Mouse (Mus musculus) regulatory T cell (primary cell): Measurements from ENCODE around the gene Oxsr1.
"Not testable (repeated sequence)": the region's sequence is repeated elsewhere in the genome, so short reads cannot be mapped to it uniquely, and the experiment has no call there.

Source experiments
- in situ Hi-C: fragments of 300-600 bp; cut with MboI, MseI; formaldehyde crosslinking; loops from one replicate; pipeline ENCODE4 v1.15.1; 2025; ENCODE audit warnings: high pct_unique_total_duplicates

Oxsr1 gene

DNA sequence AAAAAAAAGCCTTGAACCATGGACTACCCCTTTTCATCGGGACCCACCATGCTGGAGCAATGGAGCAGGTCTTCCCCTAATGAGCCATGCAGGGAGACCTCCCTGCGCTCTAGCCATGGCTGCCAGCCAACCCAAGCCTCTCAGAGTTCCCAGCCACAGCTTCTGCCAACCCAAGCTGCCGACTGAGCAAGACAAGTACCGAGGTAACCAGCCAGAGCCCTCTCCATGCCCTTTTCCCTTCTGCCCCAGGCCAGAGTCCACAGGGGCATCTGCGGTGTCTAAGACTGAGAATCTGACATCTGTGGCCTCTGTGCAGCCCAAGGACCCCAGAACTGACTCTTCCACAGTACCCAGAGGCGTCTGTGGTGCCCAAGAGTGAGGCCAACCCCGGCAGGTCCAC, 45.9 kb downstream of the Oxsr1 start:
- in situ Hi-C loops = no loop called here

DNA sequence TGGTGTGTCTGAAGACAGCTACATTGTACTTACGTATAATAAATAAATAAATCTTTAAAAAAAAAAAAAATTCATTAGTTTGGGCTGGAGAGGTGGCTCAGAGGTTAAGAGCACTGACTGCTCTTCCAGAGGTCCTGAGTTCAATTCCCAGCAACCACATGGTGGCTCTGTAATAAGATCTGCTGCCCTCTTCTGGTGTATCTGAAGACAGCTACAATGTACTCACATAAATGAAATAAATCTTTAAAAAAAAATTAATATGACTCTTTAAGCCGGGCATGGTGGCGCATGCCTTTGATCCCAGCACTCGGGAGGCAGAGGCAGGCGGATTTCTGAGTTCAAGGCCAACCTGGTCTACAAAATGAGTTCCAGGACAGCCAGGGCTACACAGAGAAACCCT, 47.4 kb downstream of the Oxsr1 start:
- in situ Hi-C loops = not testable (repeated sequence)

GRCm38 (mm10) chr9:119271496-119271895, 50.7 kb downstream of the Oxsr1 start:
- in situ Hi-C loops = no loop called here

DNA sequence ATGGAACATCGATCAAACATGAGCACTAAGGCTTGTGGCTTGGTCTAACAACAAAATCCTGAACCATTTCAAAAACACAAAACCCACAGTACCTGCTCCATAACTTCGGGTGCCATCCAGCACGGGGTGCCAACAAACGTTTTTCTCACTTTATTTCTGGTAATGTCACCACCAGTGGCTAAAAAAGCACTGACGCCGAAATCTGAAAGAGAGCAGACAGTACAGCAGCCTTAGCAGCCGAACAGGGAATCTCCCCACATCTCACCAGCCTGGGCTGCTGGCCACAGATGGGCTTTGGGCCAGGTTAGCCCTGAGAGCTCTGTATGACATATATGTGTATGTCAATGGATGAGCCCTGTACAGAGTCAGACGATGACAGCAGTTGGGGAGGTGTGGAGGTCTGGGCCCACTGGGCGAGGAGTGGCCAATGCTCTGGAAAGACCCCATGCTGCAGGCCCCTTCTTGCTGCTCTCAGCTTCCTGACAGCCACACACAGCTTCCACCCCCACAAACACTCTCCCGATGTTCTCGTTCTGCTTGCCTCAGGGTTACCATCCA, 53.6 kb downstream of the Oxsr1 start:
- in situ Hi-C loops = no loop called here

DNA sequence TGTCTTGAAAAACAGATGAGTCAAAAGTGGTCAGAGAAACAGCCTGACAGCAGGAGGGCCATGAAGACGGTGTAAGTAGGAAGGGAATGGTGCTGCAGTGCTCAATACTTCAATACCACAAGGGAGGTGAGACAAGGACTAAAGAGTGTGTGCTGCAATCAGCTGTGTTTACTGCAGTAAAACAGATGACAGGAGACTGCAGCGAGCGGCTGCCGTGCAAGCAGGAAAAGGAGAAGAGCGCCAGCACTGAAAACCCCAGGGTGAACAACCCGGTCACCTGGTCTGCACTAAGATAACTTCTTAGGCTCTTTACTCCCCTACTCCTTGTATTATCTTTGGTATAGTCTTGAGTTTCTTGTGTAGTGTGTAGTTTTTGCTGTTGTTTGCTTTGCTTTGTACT, 54.1 kb downstream of the Oxsr1 start:
- in situ Hi-C loops = no loop called here

- in situ Hi-C loops = not testable (repeated sequence)
Observed at GRCm38 (mm10) chr9:119266121-119266395, 56.2 kb downstream of the Oxsr1 start.

GRCm38 (mm10) chr9:119265373-119266120, 56.7 kb downstream of the Oxsr1 start:
- in situ Hi-C loops = not testable (repeated sequence)

- in situ Hi-C loops = no loop called here
Observed at GRCm38 (mm10) chr9:119263067-119263466, 59.2 kb downstream of the Oxsr1 start.

DNA sequence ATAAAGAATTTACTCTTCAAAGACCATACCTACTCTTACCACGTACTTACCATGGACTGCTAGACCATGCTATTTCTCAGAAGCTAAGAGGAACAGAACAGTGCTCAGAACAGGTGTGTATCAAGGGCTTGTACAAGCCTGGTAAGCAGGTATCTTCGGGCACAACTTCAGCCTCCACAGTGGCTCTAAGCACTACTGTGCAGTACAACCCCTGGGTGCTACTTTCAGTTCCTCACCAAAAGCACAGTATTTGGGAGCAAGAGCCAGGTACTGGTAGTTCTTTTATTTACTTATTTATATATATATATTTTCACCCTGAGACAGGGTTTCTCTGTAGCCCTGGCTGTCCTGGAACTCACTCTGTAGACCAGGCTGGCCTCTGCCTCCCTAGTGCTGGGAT, 61.4 kb downstream of the Oxsr1 start:
- in situ Hi-C loops = no loop called here

- in situ Hi-C loops = no loop called here
Observed at GRCm38 (mm10) chr9:119258785-119259184, 63.4 kb downstream of the Oxsr1 start.

- in situ Hi-C loops = no loop called here
Observed at GRCm38 (mm10) chr9:119258128-119258527, 64.1 kb downstream of the Oxsr1 start.

- in situ Hi-C loops = no loop called here
Observed at GRCm38 (mm10) chr9:119256161-119256560, 66.1 kb downstream of the Oxsr1 start.

DNA sequence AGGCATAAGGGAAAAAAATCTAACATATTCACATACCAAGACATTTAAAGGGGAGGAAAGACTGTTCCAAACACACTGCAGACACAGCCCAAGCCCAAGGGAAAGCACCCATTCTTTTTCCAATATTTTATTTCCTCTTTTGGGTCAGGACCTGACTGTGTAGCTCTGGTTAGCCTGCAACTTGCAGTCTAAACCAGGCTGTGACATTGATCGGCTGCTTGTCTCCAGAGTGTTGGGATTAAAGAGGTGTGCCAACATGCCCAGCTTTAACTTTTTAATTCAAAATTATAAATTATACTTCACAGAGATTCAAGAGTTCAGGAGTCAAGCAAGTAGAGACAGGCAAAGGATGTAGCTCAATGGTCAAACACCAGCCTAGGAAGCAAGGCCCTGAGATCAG, 67.1 kb downstream of the Oxsr1 start:
- in situ Hi-C loops = no loop called here

DNA sequence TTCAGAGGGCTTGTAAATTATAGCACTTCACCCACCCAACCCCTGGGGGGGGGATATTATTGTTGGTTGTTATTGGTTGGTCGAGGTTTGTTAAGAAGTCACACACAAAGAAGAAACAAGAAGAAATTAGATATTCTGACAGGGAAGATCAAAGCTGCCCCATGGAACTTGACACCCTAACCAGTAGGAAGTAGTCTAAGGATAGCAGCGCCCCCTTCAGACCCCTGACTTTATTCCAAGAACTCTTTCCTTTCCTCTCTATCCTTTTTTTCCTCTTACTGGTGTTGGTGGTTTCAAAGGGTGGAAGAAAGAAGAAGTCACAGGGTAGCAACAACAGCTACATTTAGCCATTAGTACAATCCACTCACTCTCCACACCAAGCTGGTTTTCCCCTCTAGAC, 68.0 kb downstream of the Oxsr1 start:
- in situ Hi-C loops = no loop called here

- in situ Hi-C loops = no loop called here
Observed at GRCm38 (mm10) chr9:119247996-119248395, 74.2 kb downstream of the Oxsr1 start.

- in situ Hi-C loops = no loop called here
Observed at GRCm38 (mm10) chr9:119246826-119247225, 75.4 kb downstream of the Oxsr1 start.

DNA sequence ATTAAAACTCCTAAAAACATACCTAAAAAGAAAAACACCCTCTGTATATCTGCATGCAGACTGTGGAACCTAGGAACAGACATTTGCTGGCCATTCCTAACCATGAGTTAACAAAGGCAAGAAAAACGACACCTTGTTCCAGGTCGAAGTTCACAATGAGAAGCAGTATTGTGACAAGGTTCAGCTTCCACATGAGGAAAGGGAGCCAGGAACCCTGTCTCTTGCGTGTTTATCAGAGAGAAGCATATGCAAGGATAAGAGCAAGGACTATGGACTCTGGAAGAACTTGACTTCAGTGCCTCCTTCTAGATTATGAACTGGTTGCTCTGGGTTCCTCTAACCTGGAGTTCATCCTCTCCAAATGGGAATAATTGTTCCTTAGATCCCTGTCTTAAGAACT, 78.2 kb downstream of the Oxsr1 start:
- in situ Hi-C loops = no loop called here

GRCm38 (mm10) chr9:119241169-119241865, 80.9 kb downstream of the Oxsr1 start:
- in situ Hi-C loops = no loop called here

DNA sequence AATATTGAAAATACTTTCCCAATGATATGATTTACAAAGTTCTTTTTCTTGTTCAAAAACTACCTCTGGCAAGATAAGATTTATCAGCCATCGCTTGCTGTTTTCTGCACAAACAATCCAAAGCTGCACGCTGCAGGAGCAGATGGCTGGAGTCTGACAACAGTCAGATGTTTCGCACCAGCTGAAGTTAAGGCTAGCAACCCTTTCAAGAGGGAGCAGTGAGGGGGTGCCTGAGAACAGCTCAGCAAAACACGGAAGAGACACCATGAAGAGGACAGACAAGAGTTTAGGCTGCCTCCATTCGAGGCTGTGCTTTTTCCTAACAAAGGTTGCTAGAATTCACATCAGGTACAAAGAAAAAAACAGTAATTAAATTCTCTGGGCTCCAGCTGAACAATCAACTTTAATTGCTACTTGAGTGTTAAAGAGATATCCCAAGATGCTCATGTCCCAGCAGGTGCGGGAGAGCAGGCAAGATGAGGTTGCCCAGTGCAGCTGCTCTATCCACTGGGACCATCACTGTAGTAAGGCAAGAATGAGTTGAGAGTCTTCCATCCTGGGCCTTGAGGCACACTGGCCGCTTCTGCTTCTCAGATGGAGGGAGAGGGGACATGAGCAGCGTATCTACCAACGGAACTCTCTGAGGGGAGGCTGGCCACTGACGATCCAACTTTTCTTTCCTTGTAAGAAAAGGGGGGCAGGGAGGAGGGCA, 81.8 kb downstream of the Oxsr1 start:
- in situ Hi-C loops = no loop called here

- in situ Hi-C loops = no loop called here
Observed at GRCm38 (mm10) chr9:119239274-119239673, 83.0 kb downstream of the Oxsr1 start.

GRCm38 (mm10) chr9:119238796-119239195, 83.4 kb downstream of the Oxsr1 start:
- in situ Hi-C loops = no loop called here

GRCm38 (mm10) chr9:119231552-119231951, 90.7 kb downstream of the Oxsr1 start:
- in situ Hi-C loops = no loop called here

DNA sequence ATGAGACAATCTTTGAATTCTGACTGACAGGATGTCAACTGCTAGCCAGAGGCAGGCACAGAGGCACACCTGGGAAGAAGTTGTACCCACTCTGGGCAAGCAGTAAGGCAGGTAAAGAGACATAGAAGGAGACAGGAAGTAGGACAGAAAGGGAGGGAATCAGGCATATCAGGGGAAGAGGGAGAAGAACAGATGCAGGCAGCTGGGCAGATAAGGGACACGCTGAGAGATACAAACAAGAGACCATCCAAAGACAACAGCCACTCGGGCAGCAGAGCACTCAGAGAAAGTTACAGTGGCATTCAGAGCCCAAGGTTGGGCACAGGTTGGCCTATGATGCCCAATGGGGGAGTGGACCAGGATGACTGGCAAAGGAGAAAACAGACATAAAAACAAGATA, 91.4 kb downstream of the Oxsr1 start:
- in situ Hi-C loops = no loop called here
